Mouse (Mus musculus): ENCODE measurements around the gene Wars2. TPM values are rescaled to one million over a fixed set of nuclear protein-coding genes. Genes with fewer than 3 reads are reported as not detected.

Gene Wars2
- polyA plus RNA-seq, 1 experiment from 2014 or later: 4.2 TPM

DNA sequence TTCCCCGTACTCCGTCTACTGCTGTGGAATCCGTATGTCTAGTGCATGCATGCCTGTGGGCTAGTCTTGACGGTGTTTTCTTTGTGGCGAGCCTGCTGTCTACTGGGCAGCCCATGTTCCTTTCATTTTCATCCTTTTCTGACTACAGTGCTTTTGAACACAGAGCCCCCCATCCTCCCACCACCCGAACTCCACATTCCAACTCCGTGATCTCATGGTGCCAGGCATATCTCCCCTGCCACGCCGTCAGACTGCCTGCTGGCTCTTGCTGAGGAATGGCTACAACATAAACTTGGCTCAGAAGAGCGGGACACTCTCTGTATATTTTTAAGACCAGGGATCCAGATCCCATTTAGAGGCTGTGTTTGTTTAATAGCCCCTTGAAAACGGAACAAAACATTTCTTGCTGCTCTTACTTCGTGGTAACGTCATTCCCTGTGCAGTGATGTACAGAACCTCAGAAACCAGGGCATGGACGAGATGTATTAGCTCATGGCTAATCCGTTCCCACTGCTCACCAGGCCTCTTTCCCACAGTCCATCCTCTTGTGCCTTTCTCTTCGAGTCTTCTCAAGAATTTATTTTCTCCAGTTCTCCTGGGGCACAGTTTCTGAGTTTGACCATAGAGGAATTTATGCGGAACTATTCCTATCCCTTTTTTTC is 42.6 kb downstream of the Wars2 start:
- Histone ChIP-seq H3K27ac (ENCODE audit: low read length) (no peak overlapping the region), H3K27me3 (replicated peaks; ENCODE audit: insufficient read depth, low read length) (no peaks in the 10 kb centered on the region), H3K9me3 (ENCODE audit: low read length) (no peaks in the 10 kb centered on the region), H3K4me2 (replicated peaks; ENCODE audit: low read depth, low read length) (peak overlapping the region; percentile 31), H3K4me1 (ENCODE audit: insufficient read depth, low read depth, low read length) (no peaks in the 10 kb centered on the region), H3K9ac (replicated peaks; ENCODE audit: low read depth) (no peak overlapping the region), H3K36me3 (ENCODE audit: insufficient read depth, low read length) (no peaks in the 10 kb centered on the region), H3K4me3 (ENCODE audit: low read depth, low read length) (no peak overlapping the region)
- ATAC-seq: peak; percentile 53
- 44% methylated on average over 17 of the region's 17 CpGs for WGBS
- DNase-seq (ENCODE audit: low spot score): no peak
- TF ChIP-seq EP300 (IDR thresholded peaks at IDR 0.05) (no peak), CTCF (IDR thresholded peaks at IDR 0.05) (no peak)

DNA sequence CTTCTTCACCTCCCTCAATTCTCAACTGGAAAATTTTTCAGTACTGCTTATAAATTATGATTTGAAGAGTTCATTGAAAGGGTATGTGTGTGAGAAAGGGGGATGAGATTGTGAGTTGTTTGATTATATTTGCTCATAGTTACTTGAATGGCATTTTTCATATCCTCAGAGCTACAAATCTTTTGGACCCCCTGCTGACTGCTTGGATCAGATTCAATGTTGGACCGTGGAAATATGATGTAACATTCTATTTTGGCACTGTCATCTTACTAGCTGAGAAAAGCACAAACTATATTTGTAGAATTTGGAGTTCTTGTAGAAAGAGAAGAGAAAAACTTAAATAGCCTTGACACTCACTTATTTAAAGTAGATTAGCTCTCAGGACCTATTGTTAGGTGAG is 43.5 kb downstream of the Wars2 start:
- no peak for DNase-seq (ENCODE audit: low spot score)

DNA sequence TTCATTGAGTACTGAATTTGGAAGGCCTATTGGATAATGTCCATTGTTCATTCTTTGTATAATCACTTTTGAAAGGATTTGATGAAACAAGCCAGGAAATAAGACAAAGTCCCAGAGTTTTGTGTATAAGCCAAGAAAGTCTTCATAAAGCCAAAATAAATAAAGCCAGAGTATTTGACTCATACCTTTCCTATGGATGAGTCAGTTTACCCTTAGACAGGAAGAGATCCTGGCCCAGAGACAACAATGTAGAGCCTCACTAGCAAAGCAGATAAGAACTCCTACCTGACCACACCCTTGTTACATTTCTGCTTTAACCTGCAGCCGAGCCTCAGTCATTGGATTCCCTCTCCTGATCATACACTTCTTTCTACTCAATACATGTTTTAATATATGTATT is 47.2 kb downstream of the Wars2 start:
- DNase-seq (ENCODE audit: low spot score) (no peak), ATAC-seq (no peak)
- WGBS: 70% methylated on average over 1 of the region's 1 CpGs
- no peaks in the 10 kb centered on the region for H3K27me3 ChIP-seq (replicated peaks; ENCODE audit: insufficient read depth, low read length)
- H3K4me1 ChIP-seq (ENCODE audit: insufficient read depth, low read depth, low read length): no peaks in the 10 kb centered on the region
- no peak for TF ChIP-seq EP300 (IDR thresholded peaks at IDR 0.05)
- no peak for TF ChIP-seq CTCF (IDR thresholded peaks at IDR 0.05)
- no peaks in the 10 kb centered on the region for H3K9me3 ChIP-seq (ENCODE audit: low read length)
- H3K4me3 ChIP-seq (ENCODE audit: low read depth, low read length): no peak overlapping the region
- no peak overlapping the region for H3K27ac ChIP-seq (ENCODE audit: low read length)
- H3K9ac ChIP-seq (replicated peaks; ENCODE audit: low read depth): no peak overlapping the region
- no peak overlapping the region for H3K4me2 ChIP-seq (replicated peaks; ENCODE audit: low read depth, low read length)
- no peaks in the 10 kb centered on the region for H3K36me3 ChIP-seq (ENCODE audit: insufficient read depth, low read length)

More for the DNA sequence above, 43.5 kb downstream of the Wars2 start:
- Histone ChIP-seq H3K27me3 (replicated peaks; ENCODE audit: insufficient read depth, low read length) (no peaks in the 10 kb centered on the region), H3K27ac (ENCODE audit: low read length) (no peak overlapping the region), H3K4me2 (replicated peaks; ENCODE audit: low read depth, low read length) (no peak overlapping the region), H3K4me1 (ENCODE audit: insufficient read depth, low read depth, low read length) (no peaks in the 10 kb centered on the region), H3K9ac (replicated peaks; ENCODE audit: low read depth) (no peak overlapping the region), H3K36me3 (ENCODE audit: insufficient read depth, low read length) (no peaks in the 10 kb centered on the region), H3K4me3 (ENCODE audit: low read depth, low read length) (no peak overlapping the region), H3K9me3 (ENCODE audit: low read length) (no peaks in the 10 kb centered on the region)
- ATAC-seq: no peak
- TF ChIP-seq EP300 (IDR thresholded peaks at IDR 0.05): no peak
- no peak for TF ChIP-seq CTCF (IDR thresholded peaks at IDR 0.05)
- WGBS: 51% methylated on average over 1 of the region's 1 CpGs

DNA sequence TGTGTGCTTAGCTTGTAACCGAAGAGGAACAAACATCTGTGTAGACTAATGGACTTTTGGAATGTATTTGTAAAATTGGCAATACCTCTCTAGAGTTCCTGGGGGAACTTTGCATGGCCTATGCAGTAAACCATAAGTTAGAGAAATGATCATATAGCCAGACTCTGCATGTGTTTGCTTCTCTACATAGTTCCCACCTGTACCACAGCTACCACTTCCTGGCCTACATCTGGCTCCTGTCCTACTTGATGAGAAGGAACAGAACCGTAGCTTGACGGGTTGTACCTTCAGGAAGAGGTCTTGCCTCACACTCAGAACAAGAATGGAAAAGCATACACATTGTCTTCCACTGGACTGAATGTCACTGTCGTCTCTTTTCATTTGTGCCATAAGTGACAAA is 52.7 kb downstream of the Wars2 start:
- Histone ChIP-seq H3K4me3 (ENCODE audit: low read depth, low read length) (no peak overlapping the region), H3K27me3 (replicated peaks; ENCODE audit: insufficient read depth, low read length) (no peaks in the 10 kb centered on the region), H3K4me2 (replicated peaks; ENCODE audit: low read depth, low read length) (no peak overlapping the region), H3K9me3 (ENCODE audit: low read length) (no peaks in the 10 kb centered on the region), H3K4me1 (ENCODE audit: insufficient read depth, low read depth, low read length) (no peaks in the 10 kb centered on the region), H3K36me3 (ENCODE audit: insufficient read depth, low read length) (no peaks in the 10 kb centered on the region), H3K27ac (ENCODE audit: low read length) (no peak overlapping the region), H3K9ac (replicated peaks; ENCODE audit: low read depth) (no peak overlapping the region)
- TF ChIP-seq EP300 (IDR thresholded peaks at IDR 0.05) (no peak), CTCF (IDR thresholded peaks at IDR 0.05) (no peak)
- 46% methylated on average over 4 of the region's 4 CpGs for WGBS
- ATAC-seq (no peak), DNase-seq (ENCODE audit: low spot score) (no peak)

DNA sequence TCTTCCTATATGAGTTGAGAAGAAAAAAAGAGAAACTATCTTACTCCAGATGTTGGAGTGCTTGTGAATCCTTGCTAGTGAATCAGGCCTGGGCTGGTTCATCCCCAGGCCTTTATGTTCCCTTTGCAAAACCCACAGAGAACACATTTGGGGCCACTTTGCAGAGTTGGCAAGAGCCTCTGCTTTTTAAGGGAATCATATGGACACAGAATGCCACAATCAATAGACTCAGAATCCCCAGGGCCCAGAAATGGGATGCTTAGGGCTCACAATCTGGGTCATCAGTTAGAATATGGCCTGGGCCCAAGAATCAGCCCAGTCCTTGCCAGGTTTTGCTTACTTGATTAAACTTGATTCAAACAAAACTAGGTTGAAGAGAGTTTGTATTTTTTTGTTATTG is 62.5 kb downstream of the Wars2 start:
- Histone ChIP-seq H3K4me2 (replicated peaks; ENCODE audit: low read depth, low read length) (no peak overlapping the region), H3K27ac (ENCODE audit: low read length) (no peak overlapping the region), H3K9me3 (ENCODE audit: low read length) (no peaks in the 10 kb centered on the region), H3K9ac (replicated peaks; ENCODE audit: low read depth) (no peak overlapping the region), H3K4me1 (ENCODE audit: insufficient read depth, low read depth, low read length) (no peaks in the 10 kb centered on the region), H3K27me3 (replicated peaks; ENCODE audit: insufficient read depth, low read length) (no peaks in the 10 kb centered on the region), H3K36me3 (ENCODE audit: insufficient read depth, low read length) (no peaks in the 10 kb centered on the region), H3K4me3 (ENCODE audit: low read depth, low read length) (no peak overlapping the region)
- ATAC-seq: no peak
- DNase-seq (ENCODE audit: low spot score): no peak
- TF ChIP-seq CTCF (IDR thresholded peaks at IDR 0.05) (no peak), EP300 (IDR thresholded peaks at IDR 0.05) (no peak)

DNA sequence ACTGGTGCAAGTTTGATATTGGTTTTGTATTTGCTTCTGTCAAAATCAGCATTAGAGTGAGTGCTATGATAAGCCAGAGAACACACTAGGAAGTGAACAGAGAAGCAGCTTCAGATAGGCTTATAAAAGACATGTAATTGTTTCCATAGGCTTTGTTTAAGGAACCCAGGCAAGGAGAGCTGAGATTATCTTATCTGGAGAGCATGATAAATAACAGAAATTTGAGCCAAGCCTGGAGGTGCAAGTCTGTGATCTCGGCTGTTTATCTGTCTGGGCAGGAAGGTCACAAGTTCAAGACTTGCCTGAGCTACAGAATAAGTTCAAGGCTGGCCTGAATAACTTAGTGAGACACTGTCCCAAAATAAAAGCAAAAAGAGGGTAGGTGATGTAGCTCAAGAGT is 67.5 kb downstream of the Wars2 start:
- H3K27me3 ChIP-seq (replicated peaks; ENCODE audit: insufficient read depth, low read length): no peaks in the 10 kb centered on the region
- no peak for ATAC-seq
- no peaks in the 10 kb centered on the region for H3K36me3 ChIP-seq (ENCODE audit: insufficient read depth, low read length)
- no peak for TF ChIP-seq CTCF (IDR thresholded peaks at IDR 0.05)
- TF ChIP-seq EP300 (IDR thresholded peaks at IDR 0.05): no peak
- no peaks in the 10 kb centered on the region for H3K9me3 ChIP-seq (ENCODE audit: low read length)
- no peak overlapping the region for H3K4me2 ChIP-seq (replicated peaks; ENCODE audit: low read depth, low read length)
- H3K27ac ChIP-seq (ENCODE audit: low read length): no peak overlapping the region
- no peak overlapping the region for H3K4me3 ChIP-seq (ENCODE audit: low read depth, low read length)
- WGBS: 25% methylated on average over 1 of the region's 1 CpGs
- no peaks in the 10 kb centered on the region for H3K4me1 ChIP-seq (ENCODE audit: insufficient read depth, low read depth, low read length)
- H3K9ac ChIP-seq (replicated peaks; ENCODE audit: low read depth): no peak overlapping the region
- no peak for DNase-seq (ENCODE audit: low spot score)

Data from lung, postnatal 0 days (tissue).